Mouse (Mus musculus): ENCODE results near the gene Mx1.

Mx1 gene

DNA sequence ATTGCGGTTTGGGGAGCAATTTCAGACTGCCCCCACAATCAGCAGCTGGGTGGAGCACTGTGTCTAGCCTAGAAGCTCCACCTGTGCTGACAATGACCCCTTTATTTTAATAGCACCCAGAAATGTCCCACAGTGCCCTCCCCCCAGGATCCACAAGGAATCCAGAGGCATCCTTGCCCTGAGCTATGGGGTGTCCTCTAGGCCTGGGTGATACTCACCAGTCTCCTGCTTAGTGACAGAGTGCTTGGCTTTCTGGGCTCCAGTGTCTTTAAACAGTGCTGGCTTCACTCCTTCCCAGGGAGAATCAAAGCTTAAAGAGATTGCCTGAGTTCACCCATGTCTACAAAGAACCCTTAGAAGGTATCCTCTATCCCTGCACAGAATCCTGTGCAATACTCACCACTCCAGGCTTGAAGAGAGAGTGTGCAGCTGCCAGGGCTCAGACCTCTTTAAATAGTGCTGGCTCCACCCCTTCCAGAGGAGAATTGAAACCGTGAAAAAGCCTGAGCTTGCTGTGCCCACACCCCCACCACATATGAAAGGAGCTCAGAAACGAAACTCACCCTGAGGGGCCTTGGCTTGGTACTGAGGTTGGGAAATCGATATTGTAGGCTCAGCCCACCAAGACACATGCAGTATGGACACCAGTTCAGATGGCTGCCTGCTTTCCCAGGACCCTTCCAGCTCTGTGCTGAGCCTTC, at the start of gene Mx1:
Gene Mx1, minus strand, starts transcription at position 427 of the 701 bp plus-strand sequence.
- CTCF ChIA-PET = interaction anchor here (0.6 kb wide), 1 partner anchor 139 kb away, joined by 5 read pairs; no protein-coding TSS in a partner anchor

DNA sequence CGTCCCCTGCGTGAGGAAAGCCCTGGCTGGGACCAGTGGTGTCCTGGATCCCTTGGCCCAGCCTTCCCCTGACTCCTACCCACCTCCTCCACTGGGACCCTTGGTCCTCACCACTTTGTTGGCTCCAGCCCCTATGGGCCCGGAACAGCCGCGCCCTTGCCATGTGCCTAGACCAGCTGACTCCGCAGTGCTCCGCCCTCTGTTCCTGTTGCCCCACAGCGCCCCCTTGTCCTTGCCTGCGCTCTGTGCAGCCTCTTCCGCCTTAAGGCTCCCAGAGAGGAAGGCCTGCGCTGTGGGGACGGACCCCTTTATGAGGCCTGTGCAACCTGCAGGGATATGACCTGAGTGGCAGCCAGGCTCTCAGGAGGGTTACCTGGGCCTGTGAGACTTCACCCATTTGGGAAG, 49.6 kb upstream of the Mx1 start:
- CTCF ChIA-PET = no interaction called here

DNA sequence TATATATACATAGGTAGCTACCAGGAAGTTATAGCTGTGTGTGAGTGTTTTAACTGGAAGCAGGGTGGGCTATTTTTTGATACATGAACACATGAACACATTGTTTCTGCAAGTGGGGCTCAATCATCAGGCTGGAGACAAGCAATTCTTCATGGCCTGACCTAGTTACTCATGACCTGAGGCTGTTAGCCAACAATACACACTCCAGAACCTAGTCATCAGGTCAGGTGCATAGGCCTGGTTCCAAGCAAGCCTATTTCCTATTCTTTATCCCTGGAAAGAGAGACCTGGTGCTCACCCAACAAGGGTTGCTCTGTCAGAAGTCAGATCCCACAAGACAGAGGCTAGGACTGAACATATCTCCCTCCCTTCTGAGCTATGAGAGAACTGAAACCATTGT, 48.8 kb upstream of the Mx1 start:
- CTCF ChIA-PET = no interaction called here

DNA sequence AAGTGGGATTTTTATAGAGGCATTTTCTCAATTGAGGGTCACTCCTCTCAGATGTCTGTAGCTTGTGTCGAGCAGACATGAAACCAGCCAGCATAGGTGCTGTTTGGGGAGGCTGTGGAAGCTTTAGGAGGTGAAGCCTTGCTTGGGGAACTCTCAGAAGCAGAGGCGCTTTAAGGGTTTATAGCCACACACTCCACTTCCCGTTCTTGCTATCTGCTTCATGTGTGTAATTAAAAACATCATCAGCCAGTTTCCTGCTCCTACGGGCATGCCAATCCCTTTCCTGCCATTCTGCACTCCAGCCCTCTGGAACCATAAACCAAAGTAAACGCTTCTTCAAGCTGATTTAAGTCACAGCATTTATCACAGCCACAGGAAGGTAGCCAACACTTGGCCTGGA, 48.1 kb upstream of the Mx1 start:
- CTCF ChIA-PET = no interaction called here

DNA sequence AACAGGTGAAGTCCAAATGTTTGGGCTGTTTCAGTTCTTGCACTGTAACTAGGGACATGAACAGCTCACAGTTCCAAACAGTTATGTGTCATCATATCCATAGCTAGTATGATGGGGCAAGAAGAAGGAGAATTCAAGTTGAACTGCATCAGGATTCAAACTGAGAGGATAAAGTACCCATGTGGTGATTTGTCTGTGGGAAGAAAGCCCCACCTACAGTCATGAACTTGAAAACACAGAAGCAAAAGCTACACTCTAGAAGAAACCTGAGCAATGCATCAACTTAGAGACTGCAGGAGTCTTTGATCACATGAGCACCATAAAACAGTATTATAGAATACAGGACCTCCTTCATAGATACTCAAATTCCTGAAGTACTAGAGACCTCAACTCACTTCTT, 45.1 kb upstream of the Mx1 start:
- CTCF ChIA-PET = no interaction called here

DNA sequence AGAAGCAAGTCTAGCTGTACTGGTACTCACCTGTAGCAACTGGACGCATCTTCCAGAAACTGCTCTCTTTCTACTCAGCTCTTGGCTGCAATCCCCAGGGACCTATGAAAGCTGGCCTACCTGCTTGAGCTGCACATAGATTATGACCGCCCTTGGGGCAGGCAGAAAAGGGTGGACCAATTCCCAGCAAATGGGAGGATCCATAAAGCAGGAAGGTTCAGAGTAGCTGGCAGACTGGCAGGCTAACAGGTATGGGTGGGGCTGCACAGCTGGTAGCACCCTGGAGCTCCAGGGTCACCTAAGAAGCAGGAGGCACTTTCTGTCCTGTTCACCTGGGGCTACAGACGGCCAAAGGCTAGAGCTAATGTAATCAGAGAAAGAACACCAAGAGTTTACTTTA, 42.1 kb upstream of the Mx1 start:
- CTCF ChIA-PET = no interaction called here

DNA sequence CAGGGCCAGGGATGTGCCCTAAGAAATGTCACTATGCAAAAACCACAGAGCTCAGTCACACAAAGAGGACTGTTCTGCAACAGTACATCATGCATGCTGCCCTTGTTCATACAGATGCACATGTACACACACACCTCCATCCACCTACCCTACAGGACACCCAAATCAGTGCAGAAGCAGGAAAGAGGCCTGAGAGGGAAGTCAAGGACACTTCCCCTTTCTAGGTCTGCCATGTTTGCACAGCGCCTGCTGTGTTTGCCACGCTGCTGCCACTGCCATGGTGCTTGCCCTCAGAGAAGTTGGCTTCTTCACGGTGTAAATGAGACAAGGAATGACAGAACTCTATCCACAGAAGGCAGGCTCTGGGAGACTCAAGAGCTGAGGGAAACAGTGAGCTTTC, 41.1 kb upstream of the Mx1 start:
- CTCF ChIA-PET = no interaction called here

DNA sequence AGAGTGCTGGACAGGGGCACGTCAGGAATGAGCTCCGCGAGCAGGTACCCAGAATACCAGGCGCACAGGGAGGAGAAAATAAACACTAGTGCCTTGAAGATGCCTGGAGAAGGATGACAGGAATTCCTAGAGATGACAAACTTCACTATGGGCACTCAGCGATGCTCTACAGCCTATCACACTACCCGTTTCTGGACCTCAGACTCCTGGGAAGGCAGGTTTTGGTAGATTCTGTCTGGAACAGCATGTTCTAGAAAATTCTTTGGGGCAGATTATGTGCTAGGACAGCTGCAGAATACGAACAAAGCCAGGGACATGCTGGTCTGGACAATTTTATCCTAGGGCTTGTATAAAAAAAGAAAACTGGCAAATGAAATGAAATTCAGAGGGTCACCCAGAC, 38.2 kb upstream of the Mx1 start:
- CTCF ChIA-PET = no interaction called here

DNA sequence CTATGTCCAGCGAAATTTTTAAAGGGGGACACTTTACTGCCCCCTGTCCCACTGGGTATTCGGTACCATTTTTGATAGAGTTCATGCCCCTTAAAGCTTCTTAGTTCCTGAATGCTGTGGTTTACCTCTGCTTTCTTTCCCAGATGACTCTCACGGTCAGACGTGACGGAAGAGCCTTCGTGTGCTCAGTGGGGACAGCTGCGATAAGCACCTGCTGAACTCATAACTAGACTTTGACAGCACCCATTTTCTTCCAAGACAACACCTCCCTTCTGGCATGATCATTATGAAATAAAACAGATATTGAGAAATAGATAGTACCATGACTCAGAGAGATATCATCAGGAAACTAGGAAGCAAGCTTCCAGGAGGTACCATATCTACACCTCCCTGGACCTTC, 36.7 kb upstream of the Mx1 start:
- CTCF ChIA-PET = no interaction called here

DNA sequence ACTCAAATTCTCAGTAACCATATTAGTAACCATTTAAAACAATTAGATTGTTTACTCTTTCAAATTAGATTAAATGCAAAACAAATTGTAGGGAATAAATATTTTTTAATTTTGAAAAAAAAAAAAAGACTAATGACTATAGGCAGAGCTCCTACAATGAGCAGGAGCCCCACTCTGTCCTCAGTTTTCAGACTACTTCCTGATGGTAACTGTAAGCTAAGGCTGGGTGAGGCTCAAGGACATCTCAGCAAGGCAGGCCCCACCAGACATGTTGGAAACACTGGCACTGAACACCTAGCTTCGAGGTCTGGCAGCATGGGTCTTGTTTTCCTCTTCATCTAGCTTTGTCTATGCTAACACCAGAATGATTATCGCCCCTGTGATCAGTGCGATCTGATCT, 35.4 kb upstream of the Mx1 start:
- CTCF ChIA-PET = no interaction called here

DNA sequence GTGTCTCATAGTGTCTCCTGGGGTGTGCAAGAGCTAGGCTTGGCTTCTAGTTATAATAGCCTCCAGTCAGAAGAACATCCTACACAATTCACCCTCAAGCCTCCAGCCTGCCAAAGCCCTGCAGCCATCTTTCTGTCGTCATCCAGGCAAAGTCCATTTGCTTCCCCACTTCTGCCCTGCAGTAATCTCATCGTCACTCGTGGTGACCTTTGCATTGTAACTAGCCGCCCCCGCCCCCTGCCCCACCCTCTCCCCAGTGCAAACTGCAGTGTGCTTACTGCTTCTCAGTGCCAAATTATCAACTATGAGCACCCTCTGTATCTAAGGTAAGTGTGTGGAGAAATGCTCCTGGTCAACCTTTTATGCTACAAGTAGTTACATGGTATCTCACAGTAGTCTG, 35.0 kb upstream of the Mx1 start:
- CTCF ChIA-PET = no interaction called here

DNA sequence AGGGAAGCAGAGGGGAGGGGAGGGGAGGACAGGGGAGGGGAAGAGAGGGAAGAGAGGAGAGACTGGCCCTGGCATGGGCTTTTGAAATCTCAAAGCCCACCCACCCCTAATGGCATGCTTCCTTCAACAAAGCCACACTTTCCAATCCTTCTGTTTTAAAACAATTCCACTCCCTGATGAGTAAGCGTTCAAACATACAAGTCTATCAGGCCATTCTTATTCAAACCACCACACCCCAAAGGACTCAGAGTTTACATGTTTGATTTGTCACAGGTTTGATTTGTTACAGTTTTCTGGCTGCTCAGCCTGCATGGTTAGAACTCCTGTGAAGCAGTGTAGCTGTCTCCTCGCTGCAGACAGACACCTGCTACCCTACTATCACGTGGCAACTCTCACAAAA, 33.3 kb upstream of the Mx1 start:
- CTCF ChIA-PET = no interaction called here

DNA sequence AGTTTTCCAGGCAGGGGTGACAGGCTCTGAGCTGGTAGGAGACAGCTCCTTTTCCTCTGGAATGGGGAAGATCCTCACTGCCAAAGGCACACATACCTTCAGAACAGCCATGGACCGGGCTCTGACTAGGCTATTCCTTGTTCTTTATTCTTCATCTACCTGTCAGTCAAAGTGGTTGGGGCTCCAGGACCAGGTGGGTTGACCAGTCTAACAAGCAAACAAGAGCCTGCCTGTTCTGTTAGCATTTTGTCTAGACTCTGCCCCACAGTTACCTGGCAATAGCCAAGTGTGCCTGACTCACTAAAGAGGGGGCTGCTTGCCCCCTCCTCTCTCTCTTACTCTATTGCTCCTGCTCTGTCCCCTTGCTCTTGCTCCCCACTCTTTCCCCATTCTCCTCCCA, 29.7 kb upstream of the Mx1 start:
- CTCF ChIA-PET = no interaction called here

DNA sequence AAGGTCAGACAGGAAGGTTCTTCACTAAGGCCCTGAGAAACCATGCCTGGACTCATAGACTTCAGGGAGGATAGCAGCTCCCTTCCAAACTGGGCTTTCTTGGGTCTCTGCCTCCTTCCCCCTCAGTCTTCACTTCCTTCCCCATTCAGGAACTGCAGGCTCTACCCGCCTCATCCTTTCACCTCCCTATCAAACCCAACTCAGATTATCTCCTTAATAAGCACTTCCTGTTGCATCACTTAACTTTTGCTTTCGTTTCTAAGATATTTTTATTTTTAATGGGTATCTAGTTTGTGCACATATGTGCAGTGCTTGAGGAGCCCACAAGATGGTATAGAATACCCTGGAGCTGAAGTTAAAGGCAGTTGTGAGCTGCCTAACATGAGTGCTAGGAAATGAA, 15.9 kb upstream of the Mx1 start:
- CTCF ChIA-PET = no interaction called here

DNA sequence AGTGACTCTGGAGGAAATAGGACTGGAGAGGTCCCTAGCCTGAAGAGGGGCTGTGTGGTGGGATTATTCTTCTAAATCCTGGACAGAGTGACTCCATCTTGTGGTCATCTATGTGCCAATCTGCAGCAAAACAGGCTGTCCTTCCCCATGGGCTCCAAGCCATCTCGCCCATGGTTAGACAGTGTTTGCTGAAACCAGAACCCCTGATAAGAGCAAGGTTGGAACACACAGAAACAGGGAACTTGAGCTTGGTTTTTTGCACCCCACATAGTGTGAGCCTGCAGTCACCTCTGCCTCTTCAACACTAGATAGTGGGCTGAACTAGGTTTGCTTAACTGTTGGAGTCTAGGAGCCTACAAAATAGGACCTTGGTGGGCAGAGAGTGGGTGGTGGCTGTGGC, 13.8 kb upstream of the Mx1 start:
- CTCF ChIA-PET = no interaction called here

DNA sequence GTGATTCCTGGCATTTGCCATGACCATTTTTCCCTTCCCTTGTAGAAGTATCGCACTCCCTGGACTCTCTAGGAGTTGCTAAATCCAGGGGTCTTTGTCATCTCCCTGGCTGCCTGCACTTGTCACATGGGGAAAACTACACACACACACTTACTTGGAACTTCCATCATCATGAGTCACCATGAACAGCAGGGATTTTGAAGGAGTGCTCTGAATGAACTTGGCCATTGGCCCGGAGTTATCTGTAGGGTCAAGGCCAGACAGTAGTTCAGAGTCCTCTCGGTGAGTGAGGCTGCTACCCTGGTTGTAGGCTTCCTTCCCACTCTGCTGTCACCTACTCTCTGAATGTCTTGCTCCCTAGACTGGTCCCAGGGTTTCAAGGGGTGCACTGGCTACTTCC, 12.9 kb upstream of the Mx1 start:
- CTCF ChIA-PET = no interaction called here

DNA sequence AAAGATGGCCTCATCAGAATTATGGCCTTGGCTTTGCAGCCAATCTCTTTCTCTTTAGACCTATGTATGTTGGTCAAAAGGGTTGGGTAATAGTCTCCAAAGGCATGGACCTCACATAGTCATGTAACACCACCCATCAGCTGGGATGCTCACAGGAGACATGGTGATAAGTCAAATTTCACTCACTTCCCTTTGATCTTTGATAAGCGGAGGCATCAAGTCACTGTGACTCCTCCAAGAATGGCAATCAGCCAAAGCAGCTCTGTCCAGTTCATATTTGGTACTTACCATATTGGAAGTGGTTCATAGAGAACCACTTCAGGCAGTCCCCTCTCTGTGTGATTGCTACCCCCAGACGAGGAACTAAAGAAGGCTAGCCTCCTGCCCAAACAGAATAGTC, 12.0 kb upstream of the Mx1 start:
- CTCF ChIA-PET = no interaction called here

DNA sequence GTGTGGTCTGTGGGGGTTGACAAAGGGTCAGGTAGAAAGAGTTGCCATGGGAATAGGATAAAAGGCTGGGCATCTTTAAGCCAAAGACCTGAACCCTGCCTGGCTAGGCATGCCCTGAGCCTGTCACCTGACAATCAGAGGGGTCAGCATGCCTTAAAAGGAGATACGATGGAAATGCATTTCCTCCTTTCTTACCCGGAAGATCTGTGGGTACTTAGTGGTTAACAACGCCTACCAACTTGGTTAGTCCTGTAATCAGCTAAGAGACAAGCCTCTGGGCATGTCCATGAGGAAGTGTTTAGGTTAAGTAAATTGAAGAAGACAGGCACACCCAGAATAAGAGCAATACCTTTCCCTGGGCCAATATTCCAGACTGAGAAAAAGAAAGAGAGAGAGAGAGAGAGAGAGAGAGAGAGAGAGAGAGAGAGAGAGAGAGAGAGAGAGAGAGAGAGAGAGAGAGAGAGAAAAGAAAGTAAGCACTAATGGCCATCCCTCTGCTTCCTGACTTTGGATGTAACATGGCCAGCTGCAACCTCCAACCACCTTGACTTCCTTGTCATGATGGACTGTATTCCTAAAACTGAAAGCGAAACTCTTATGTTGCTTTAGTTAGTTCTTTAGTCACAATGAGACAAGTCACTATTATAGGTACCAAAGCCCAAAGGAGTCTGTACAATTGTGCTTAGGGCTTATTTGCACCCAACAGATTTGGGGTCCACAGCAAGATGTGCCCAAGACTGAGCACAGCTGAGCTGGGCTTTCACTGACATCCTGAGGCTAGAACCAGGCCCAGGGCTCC, 5.5 kb upstream of the Mx1 start:
- CTCF ChIA-PET = no interaction called here

DNA sequence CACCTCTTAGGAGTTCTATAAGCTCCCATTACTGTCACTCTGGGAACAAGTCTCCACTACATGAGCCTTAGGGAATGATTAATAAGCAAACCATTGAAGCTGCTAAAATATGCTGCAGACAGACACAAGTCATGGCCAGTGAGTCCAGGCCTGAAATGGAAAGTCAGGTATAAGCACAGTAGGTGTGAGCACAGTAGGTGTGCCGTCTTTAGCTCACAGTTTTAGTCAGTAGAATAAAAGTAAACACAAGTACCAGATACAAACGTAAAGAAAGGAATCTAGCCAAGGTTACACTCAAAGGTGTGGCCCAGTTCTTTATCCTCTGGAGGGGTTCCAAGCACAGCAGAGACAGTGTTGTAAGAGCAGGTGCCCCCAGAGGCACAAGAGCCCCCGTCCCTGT, 4.8 kb upstream of the Mx1 start:
- CTCF ChIA-PET = interaction anchor here (0.6 kb wide), 1 partner anchor 1039 kb away, joined by 4 read pairs; no protein-coding TSS in a partner anchor

DNA sequence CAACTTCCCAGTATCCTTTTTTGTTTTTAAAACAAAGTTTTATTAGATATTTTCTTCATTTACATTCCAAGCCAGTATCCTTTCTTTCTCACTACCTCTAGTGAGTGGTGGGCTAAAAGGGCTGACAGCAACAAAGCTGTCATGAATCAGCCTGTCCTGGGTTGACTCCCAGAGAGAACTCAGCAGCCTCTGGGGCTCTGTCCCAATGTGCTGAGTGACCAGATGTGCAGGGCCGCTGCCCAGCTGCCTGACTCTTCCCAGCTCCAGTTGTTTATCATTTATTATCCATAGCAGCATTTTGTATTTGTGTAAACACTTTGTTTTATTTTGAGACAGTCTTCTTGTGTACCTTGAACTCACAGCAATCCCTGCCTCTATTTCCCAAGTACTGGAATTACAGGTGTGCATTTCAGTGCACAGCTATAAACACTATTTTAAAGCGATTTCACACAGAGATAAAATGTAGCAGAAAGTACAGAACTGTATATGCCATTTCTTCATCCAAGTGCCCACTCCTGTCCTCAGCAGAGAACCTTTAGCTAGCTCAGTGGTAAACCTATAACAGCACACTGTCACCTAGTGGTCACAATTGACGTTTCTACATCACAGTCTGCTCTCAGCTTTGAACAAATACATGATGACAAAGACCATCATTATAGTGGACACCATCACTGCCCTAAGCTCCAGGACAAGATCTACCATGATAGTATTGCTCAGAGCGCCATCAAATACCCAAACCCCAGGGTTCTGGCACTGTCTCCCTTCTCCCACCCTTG, 3.7 kb upstream of the Mx1 start:
- CTCF ChIA-PET = interaction anchor here (0.6 kb wide), 1 partner anchor 581 kb away, joined by 3 read pairs; no protein-coding TSS in a partner anchor

DNA sequence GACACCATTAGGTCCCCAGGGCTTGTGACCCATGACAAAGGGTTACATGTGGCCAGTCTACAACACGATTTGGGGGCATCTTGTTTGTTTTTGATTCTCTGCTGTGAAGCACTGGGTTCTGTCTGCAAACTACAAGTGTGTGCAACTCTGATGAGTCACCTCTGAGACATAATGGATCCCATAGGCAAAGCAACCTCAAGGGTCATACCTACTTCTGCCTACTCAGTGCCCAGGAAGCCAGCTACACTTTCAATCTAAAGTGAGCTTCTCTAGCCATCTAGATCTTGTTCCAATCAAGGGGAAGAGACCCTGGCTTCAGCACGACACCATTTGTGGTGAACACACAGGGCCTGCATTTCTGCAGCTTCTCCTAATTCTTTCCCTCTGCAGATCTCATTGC, 1.4 kb downstream of the Mx1 start:
- CTCF ChIA-PET = no interaction called here

DNA sequence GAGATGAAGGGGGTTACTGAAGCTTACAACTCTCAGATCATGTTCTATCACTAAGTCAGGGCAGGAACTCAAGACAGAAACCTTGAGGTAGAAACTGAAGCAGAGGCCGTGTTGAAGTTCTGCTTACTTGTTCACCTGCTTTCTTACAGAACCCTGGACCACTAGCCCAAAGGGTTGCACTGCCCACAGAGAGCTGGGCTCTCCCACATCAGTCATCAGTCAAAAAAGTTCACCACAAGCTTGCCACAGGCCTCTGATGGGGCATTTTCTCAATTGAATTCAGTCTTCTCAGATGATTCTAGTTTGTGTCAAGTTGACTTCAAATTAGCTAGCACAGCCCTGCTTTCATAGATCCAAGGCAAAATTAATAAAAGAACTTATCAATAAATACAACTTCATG, 2.9 kb downstream of the Mx1 start:
- CTCF ChIA-PET = no interaction called here

DNA sequence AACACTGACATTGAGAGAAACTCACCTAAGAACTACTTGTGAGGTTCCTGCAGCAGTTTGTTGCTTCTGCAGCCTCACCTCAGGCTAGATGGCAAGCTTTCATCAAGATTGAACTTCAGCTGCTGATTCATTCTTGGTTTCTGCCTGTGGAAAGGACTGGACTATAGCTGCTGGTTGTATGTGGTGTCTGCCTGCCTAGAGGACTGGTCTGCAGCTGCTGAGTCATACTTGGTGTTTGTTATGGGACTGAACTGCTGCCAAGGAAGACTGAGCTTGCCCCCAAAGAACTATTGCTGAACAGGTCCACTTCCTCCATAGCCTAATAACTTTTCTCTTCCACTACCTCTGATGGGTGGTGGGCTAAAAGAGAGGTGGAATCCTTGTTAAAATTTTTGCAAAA, 15.3 kb downstream of the Mx1 start:
- CTCF ChIA-PET = no interaction called here
